Mouse (Mus musculus): Measurements from ENCODE around the gene Rgcc. TPM values are rescaled to one million over a fixed set of nuclear protein-coding genes. Genes with fewer than 3 reads are reported as not detected.

Gene Rgcc
- polyA plus RNA-seq, 1 experiment from 2014 or later = 52.8 TPM

- no peak overlapping the region for H3K4me2 ChIP-seq (ENCODE audit: low read depth, low read length)
- 89% methylated on average over 9 of the region's 9 CpGs for WGBS
- no peak for ATAC-seq (replicated peaks; ENCODE audit: insufficient number of reproducible peaks, low FRiP score, low TSS enrichment, low read depth)
- DNase-seq (ENCODE audit: low spot score) = no peak
- H3K36me3 ChIP-seq (replicated peaks; ENCODE audit: control insufficient read depth, insufficient read depth, low read depth, low read length) = no peaks in the 10 kb centered on the region
- no peak overlapping the region for H3K9ac ChIP-seq (replicated peaks; ENCODE audit: low read length)
- H3K4me3 ChIP-seq (ENCODE audit: low read depth, low read length) = no peak overlapping the region
- H3K27ac ChIP-seq (replicated peaks; ENCODE audit: low read depth, low read length) = no peak overlapping the region
- H3K4me1 ChIP-seq (ENCODE audit: control insufficient read depth, insufficient read depth, low read length) = no peaks in the 10 kb centered on the region
- no peaks in the 10 kb centered on the region for H3K9me3 ChIP-seq (replicated peaks; ENCODE audit: control insufficient read depth, low read length)
- H3K27me3 ChIP-seq (ENCODE audit: control insufficient read depth, insufficient read depth, low read length) = no peaks in the 10 kb centered on the region
Measured at GRCm38 (mm10) chr14:79280456-79280855, 21.0 kb downstream of the Rgcc start.

- no peak overlapping the region for H3K27ac ChIP-seq (replicated peaks; ENCODE audit: low read depth, low read length)
- no peaks in the 10 kb centered on the region for H3K36me3 ChIP-seq (replicated peaks; ENCODE audit: control insufficient read depth, insufficient read depth, low read depth, low read length)
- WGBS = 38% methylated on average over 1 of the region's 1 CpGs
- no peak overlapping the region for H3K4me2 ChIP-seq (ENCODE audit: low read depth, low read length)
- H3K9me3 ChIP-seq (replicated peaks; ENCODE audit: control insufficient read depth, low read length) = no peaks in the 10 kb centered on the region
- no peak overlapping the region for H3K9ac ChIP-seq (replicated peaks; ENCODE audit: low read length)
- H3K4me3 ChIP-seq (ENCODE audit: low read depth, low read length) = no peak overlapping the region
- no peak for ATAC-seq (replicated peaks; ENCODE audit: insufficient number of reproducible peaks, low FRiP score, low TSS enrichment, low read depth)
- H3K27me3 ChIP-seq (ENCODE audit: control insufficient read depth, insufficient read depth, low read length) = no peaks in the 10 kb centered on the region
- DNase-seq (ENCODE audit: low spot score) = no peak
- no peaks in the 10 kb centered on the region for H3K4me1 ChIP-seq (ENCODE audit: control insufficient read depth, insufficient read depth, low read length)
Measured at GRCm38 (mm10) chr14:79279494-79279893, 22.0 kb downstream of the Rgcc start.

GRCm38 (mm10) chr14:79278927-79279326 lies 22.5 kb downstream of the Rgcc start:
- Histone ChIP-seq H3K4me2 (ENCODE audit: low read depth, low read length) (no peak overlapping the region), H3K27me3 (ENCODE audit: control insufficient read depth, insufficient read depth, low read length) (no peaks in the 10 kb centered on the region), H3K4me3 (ENCODE audit: low read depth, low read length) (no peak overlapping the region), H3K36me3 (replicated peaks; ENCODE audit: control insufficient read depth, insufficient read depth, low read depth, low read length) (no peaks in the 10 kb centered on the region), H3K4me1 (ENCODE audit: control insufficient read depth, insufficient read depth, low read length) (no peaks in the 10 kb centered on the region), H3K27ac (replicated peaks; ENCODE audit: low read depth, low read length) (no peak overlapping the region), H3K9ac (replicated peaks; ENCODE audit: low read length) (no peak overlapping the region), H3K9me3 (replicated peaks; ENCODE audit: control insufficient read depth, low read length) (no peaks in the 10 kb centered on the region)
- ATAC-seq (replicated peaks; ENCODE audit: insufficient number of reproducible peaks, low FRiP score, low TSS enrichment, low read depth) (no peak), DNase-seq (ENCODE audit: low spot score) (no peak)
- 70% methylated on average over 4 of the region's 4 CpGs for WGBS

GRCm38 (mm10) chr14:79277922-79278321 lies 23.5 kb downstream of the Rgcc start:
- H3K9me3 ChIP-seq (replicated peaks; ENCODE audit: control insufficient read depth, low read length) = no peaks in the 10 kb centered on the region
- H3K27ac ChIP-seq (replicated peaks; ENCODE audit: low read depth, low read length) = no peak overlapping the region
- DNase-seq (ENCODE audit: low spot score) (no peak), ATAC-seq (replicated peaks; ENCODE audit: insufficient number of reproducible peaks, low FRiP score, low TSS enrichment, low read depth) (no peak)
- H3K27me3 ChIP-seq (ENCODE audit: control insufficient read depth, insufficient read depth, low read length) = no peaks in the 10 kb centered on the region
- 28% methylated on average over 7 of the region's 7 CpGs for WGBS
- H3K4me2 ChIP-seq (ENCODE audit: low read depth, low read length) = no peak overlapping the region
- 0 out of 2 replicates have a peak overlapping the region, but pooled peaks have one; percentile 1 for H3K9ac ChIP-seq (replicated peaks; ENCODE audit: low read length)
- H3K4me3 ChIP-seq (ENCODE audit: low read depth, low read length) = no peak overlapping the region
- no peaks in the 10 kb centered on the region for H3K36me3 ChIP-seq (replicated peaks; ENCODE audit: control insufficient read depth, insufficient read depth, low read depth, low read length)
- no peaks in the 10 kb centered on the region for H3K4me1 ChIP-seq (ENCODE audit: control insufficient read depth, insufficient read depth, low read length)

GRCm38 (mm10) chr14:79275870-79276395 lies 25.5 kb downstream of the Rgcc start:
- no peak for ATAC-seq (replicated peaks; ENCODE audit: insufficient number of reproducible peaks, low FRiP score, low TSS enrichment, low read depth)
- H3K9ac ChIP-seq (replicated peaks; ENCODE audit: low read length) = no peak overlapping the region
- 74% methylated on average over 8 of the region's 8 CpGs for WGBS

GRCm38 (mm10) chr14:79275441-79275840 lies 26.0 kb downstream of the Rgcc start:
- H3K4me1 ChIP-seq (ENCODE audit: control insufficient read depth, insufficient read depth, low read length) = no peaks in the 10 kb centered on the region
- no peak overlapping the region for H3K4me2 ChIP-seq (ENCODE audit: low read depth, low read length)
- no peak overlapping the region for H3K4me3 ChIP-seq (ENCODE audit: low read depth, low read length)
- no peak overlapping the region for H3K9ac ChIP-seq (replicated peaks; ENCODE audit: low read length)
- no peaks in the 10 kb centered on the region for H3K27me3 ChIP-seq (ENCODE audit: control insufficient read depth, insufficient read depth, low read length)
- no peak overlapping the region for H3K27ac ChIP-seq (replicated peaks; ENCODE audit: low read depth, low read length)
- 44% methylated on average over 3 of the region's 3 CpGs for WGBS
- no peaks in the 10 kb centered on the region for H3K36me3 ChIP-seq (replicated peaks; ENCODE audit: control insufficient read depth, insufficient read depth, low read depth, low read length)
- ATAC-seq (replicated peaks; ENCODE audit: insufficient number of reproducible peaks, low FRiP score, low TSS enrichment, low read depth) (no peak), DNase-seq (ENCODE audit: low spot score) (no peak)
- H3K9me3 ChIP-seq (replicated peaks; ENCODE audit: control insufficient read depth, low read length) = no peaks in the 10 kb centered on the region

More at GRCm38 (mm10) chr14:79275870-79276395, 25.5 kb downstream of the Rgcc start:
- H3K27me3 ChIP-seq (ENCODE audit: control insufficient read depth, insufficient read depth, low read length) = no peaks in the 10 kb centered on the region
- no peak overlapping the region for H3K27ac ChIP-seq (replicated peaks; ENCODE audit: low read depth, low read length)
- H3K36me3 ChIP-seq (replicated peaks; ENCODE audit: control insufficient read depth, insufficient read depth, low read depth, low read length) = no peaks in the 10 kb centered on the region
- no peak overlapping the region for H3K4me3 ChIP-seq (ENCODE audit: low read depth, low read length)
- no peaks in the 10 kb centered on the region for H3K4me1 ChIP-seq (ENCODE audit: control insufficient read depth, insufficient read depth, low read length)
- DNase-seq (ENCODE audit: low spot score) = no peak
- no peaks in the 10 kb centered on the region for H3K9me3 ChIP-seq (replicated peaks; ENCODE audit: control insufficient read depth, low read length)
- H3K4me2 ChIP-seq (ENCODE audit: low read depth, low read length) = no peak overlapping the region

GRCm38 (mm10) chr14:79273697-79274477 lies 27.6 kb downstream of the Rgcc start:
- no peak overlapping the region for H3K4me3 ChIP-seq (ENCODE audit: low read depth, low read length)
- 61% methylated on average over 15 of the region's 15 CpGs for WGBS
- no peaks in the 10 kb centered on the region for H3K9me3 ChIP-seq (replicated peaks; ENCODE audit: control insufficient read depth, low read length)
- no peaks in the 10 kb centered on the region for H3K27me3 ChIP-seq (ENCODE audit: control insufficient read depth, insufficient read depth, low read length)
- no peaks in the 10 kb centered on the region for H3K36me3 ChIP-seq (replicated peaks; ENCODE audit: control insufficient read depth, insufficient read depth, low read depth, low read length)
- H3K9ac ChIP-seq (replicated peaks; ENCODE audit: low read length) = no peak overlapping the region
- H3K27ac ChIP-seq (replicated peaks; ENCODE audit: low read depth, low read length) = no peak overlapping the region
- ATAC-seq (replicated peaks; ENCODE audit: insufficient number of reproducible peaks, low FRiP score, low TSS enrichment, low read depth) = 0 out of 2 replicates have a peak, but pooled peaks have one; percentile 19
- no peak for DNase-seq (ENCODE audit: low spot score)
- no peak overlapping the region for H3K4me2 ChIP-seq (ENCODE audit: low read depth, low read length)
- no peaks in the 10 kb centered on the region for H3K4me1 ChIP-seq (ENCODE audit: control insufficient read depth, insufficient read depth, low read length)

- no peak for DNase-seq (ENCODE audit: low spot score)
Measured at GRCm38 (mm10) chr14:79272991-79273390, 28.5 kb downstream of the Rgcc start.

More at GRCm38 (mm10) chr14:79272991-79273390, 28.5 kb downstream of the Rgcc start:
- Histone ChIP-seq H3K9me3 (replicated peaks; ENCODE audit: control insufficient read depth, low read length) (no peaks in the 10 kb centered on the region), H3K9ac (replicated peaks; ENCODE audit: low read length) (no peak overlapping the region), H3K27me3 (ENCODE audit: control insufficient read depth, insufficient read depth, low read length) (no peaks in the 10 kb centered on the region), H3K4me2 (ENCODE audit: low read depth, low read length) (no peak overlapping the region), H3K36me3 (replicated peaks; ENCODE audit: control insufficient read depth, insufficient read depth, low read depth, low read length) (no peaks in the 10 kb centered on the region), H3K4me1 (ENCODE audit: control insufficient read depth, insufficient read depth, low read length) (no peaks in the 10 kb centered on the region), H3K4me3 (ENCODE audit: low read depth, low read length) (no peak overlapping the region), H3K27ac (replicated peaks; ENCODE audit: low read depth, low read length) (no peak overlapping the region)
- 78% methylated on average over 9 of the region's 9 CpGs for WGBS
- ATAC-seq (replicated peaks; ENCODE audit: insufficient number of reproducible peaks, low FRiP score, low TSS enrichment, low read depth) = no peak

Measured in embryonic facial prominence, embryonic 11.5 days (tissue).